Mouse (Mus musculus): ENCODE results near the gene Mafb. TPM values are rescaled to one million over a fixed set of nuclear protein-coding genes. Genes with fewer than 3 reads are reported as not detected.
A peak's percentile ranks its signal among the peaks of the same experiment; 100 is the strongest.

Gene Mafb
- polyA plus RNA-seq, 1 experiment = 8.5 TPM

- no peaks in the 10 kb centered on the region for H3K27me3 ChIP-seq (replicated peaks; ENCODE audit: control insufficient read depth, insufficient read depth, low read length)
- no peaks in the 10 kb centered on the region for H3K36me3 ChIP-seq (ENCODE audit: control insufficient read depth, insufficient read depth, low read length)
- H3K4me1 ChIP-seq (ENCODE audit: control insufficient read depth, insufficient read depth, low read length) = 0 out of 2 replicates have a peak, but pooled peaks cover 7% of the 10 kb centered on the region
- TF ChIP-seq POLR2A (IDR thresholded peaks at IDR 0.05; ENCODE audit: low read depth, low read length) (no peak), CTCF (conservative IDR thresholded peaks at IDR 0.05; ENCODE audit: insufficient read depth, insufficient read length, low read depth, low read length) (no peak)
- no peak for DNase-seq
- H3K27ac ChIP-seq (ENCODE audit: insufficient read depth, low read depth, low read length) = no peak overlapping the region
- H3K4me3 ChIP-seq (ENCODE audit: insufficient read depth, low read depth, low read length) = no peak overlapping the region
- 77% methylated on average over 2 of the region's 2 CpGs for WGBS
These were observed 12.5 kb downstream of the Mafb start for GRCm38 (mm10) chr2:160354319-160354718.

- Histone ChIP-seq H3K4me1 (ENCODE audit: control insufficient read depth, insufficient read depth, low read length) (0 out of 2 replicates have a peak, but pooled peaks cover 7% of the 10 kb centered on the region), H3K36me3 (ENCODE audit: control insufficient read depth, insufficient read depth, low read length) (no peaks in the 10 kb centered on the region), H3K27me3 (replicated peaks; ENCODE audit: control insufficient read depth, insufficient read depth, low read length) (no peaks in the 10 kb centered on the region), H3K4me3 (ENCODE audit: insufficient read depth, low read depth, low read length) (no peak overlapping the region), H3K27ac (ENCODE audit: insufficient read depth, low read depth, low read length) (no peak overlapping the region)
- TF ChIP-seq POLR2A (IDR thresholded peaks at IDR 0.05; ENCODE audit: low read depth, low read length) (no peak), CTCF (conservative IDR thresholded peaks at IDR 0.05; ENCODE audit: insufficient read depth, insufficient read length, low read depth, low read length) (no peak)
- 57% methylated on average over 2 of the region's 2 CpGs for WGBS
- DNase-seq = no peak
These were observed 13.3 kb downstream of the Mafb start for GRCm38 (mm10) chr2:160353581-160353980.

- peak; percentile 88 for DNase-seq
- no peaks in the 10 kb centered on the region for H3K36me3 ChIP-seq (ENCODE audit: control insufficient read depth, insufficient read depth, low read length)
- no peaks in the 10 kb centered on the region for H3K27me3 ChIP-seq (replicated peaks; ENCODE audit: control insufficient read depth, insufficient read depth, low read length)
- H3K4me3 ChIP-seq (ENCODE audit: insufficient read depth, low read depth, low read length) = no peak overlapping the region
- 0 out of 2 replicates have a peak, but pooled peaks cover 7% of the 10 kb centered on the region for H3K4me1 ChIP-seq (ENCODE audit: control insufficient read depth, insufficient read depth, low read length)
- 20% methylated on average over 8 of the region's 8 CpGs for WGBS
- H3K27ac ChIP-seq (ENCODE audit: insufficient read depth, low read depth, low read length) = no peak overlapping the region
- TF ChIP-seq POLR2A (IDR thresholded peaks at IDR 0.05; ENCODE audit: low read depth, low read length) (no peak), CTCF (conservative IDR thresholded peaks at IDR 0.05; ENCODE audit: insufficient read depth, insufficient read length, low read depth, low read length) (no peak)
These were observed 15.8 kb downstream of the Mafb start for GRCm38 (mm10) chr2:160351038-160351574.

- 0 out of 2 replicates have a peak, but pooled peaks cover 7% of the 10 kb centered on the region for H3K4me1 ChIP-seq (ENCODE audit: control insufficient read depth, insufficient read depth, low read length)
- H3K4me3 ChIP-seq (ENCODE audit: insufficient read depth, low read depth, low read length) = no peak overlapping the region
- no peaks in the 10 kb centered on the region for H3K27me3 ChIP-seq (replicated peaks; ENCODE audit: control insufficient read depth, insufficient read depth, low read length)
- no peak for TF ChIP-seq CTCF (conservative IDR thresholded peaks at IDR 0.05; ENCODE audit: insufficient read depth, insufficient read length, low read depth, low read length)
- no peak for TF ChIP-seq POLR2A (IDR thresholded peaks at IDR 0.05; ENCODE audit: low read depth, low read length)
- H3K36me3 ChIP-seq (ENCODE audit: control insufficient read depth, insufficient read depth, low read length) = no peaks in the 10 kb centered on the region
- no peak overlapping the region for H3K27ac ChIP-seq (ENCODE audit: insufficient read depth, low read depth, low read length)
- WGBS = 50% methylated on average over 4 of the region's 4 CpGs
- DNase-seq = no peak
These were observed 17.3 kb downstream of the Mafb start for GRCm38 (mm10) chr2:160349578-160349977.

GRCm38 (mm10) chr2:160348796-160349195 is 18.1 kb downstream of the Mafb start:
- no peak for TF ChIP-seq POLR2A (IDR thresholded peaks at IDR 0.05; ENCODE audit: low read depth, low read length)
- no peak for TF ChIP-seq CTCF (conservative IDR thresholded peaks at IDR 0.05; ENCODE audit: insufficient read depth, insufficient read length, low read depth, low read length)
- Histone ChIP-seq H3K27ac (ENCODE audit: insufficient read depth, low read depth, low read length) (no peak overlapping the region), H3K36me3 (ENCODE audit: control insufficient read depth, insufficient read depth, low read length) (no peaks in the 10 kb centered on the region), H3K27me3 (replicated peaks; ENCODE audit: control insufficient read depth, insufficient read depth, low read length) (no peaks in the 10 kb centered on the region), H3K4me3 (ENCODE audit: insufficient read depth, low read depth, low read length) (no peak overlapping the region), H3K4me1 (ENCODE audit: control insufficient read depth, insufficient read depth, low read length) (0 out of 2 replicates have a peak, but pooled peaks cover 7% of the 10 kb centered on the region)
- WGBS = 78% methylated on average over 7 of the region's 7 CpGs
- DNase-seq = no peak

- Histone ChIP-seq H3K4me3 (ENCODE audit: insufficient read depth, low read depth, low read length) (no peak overlapping the region), H3K36me3 (ENCODE audit: control insufficient read depth, insufficient read depth, low read length) (no peaks in the 10 kb centered on the region), H3K4me1 (ENCODE audit: control insufficient read depth, insufficient read depth, low read length) (0 out of 2 replicates have a peak, but pooled peaks cover 7% of the 10 kb centered on the region), H3K27me3 (replicated peaks; ENCODE audit: control insufficient read depth, insufficient read depth, low read length) (no peaks in the 10 kb centered on the region), H3K27ac (ENCODE audit: insufficient read depth, low read depth, low read length) (no peak overlapping the region)
- WGBS = 66% methylated on average over 4 of the region's 4 CpGs
- no peak for TF ChIP-seq CTCF (conservative IDR thresholded peaks at IDR 0.05; ENCODE audit: insufficient read depth, insufficient read length, low read depth, low read length)
- TF ChIP-seq POLR2A (IDR thresholded peaks at IDR 0.05; ENCODE audit: low read depth, low read length) = no peak
- no peak for DNase-seq
These were observed 18.7 kb downstream of the Mafb start for GRCm38 (mm10) chr2:160348072-160348604.

GRCm38 (mm10) chr2:160345644-160346043 is 21.2 kb downstream of the Mafb start:
- DNase-seq = no peak
- no peaks in the 10 kb centered on the region for H3K36me3 ChIP-seq (ENCODE audit: control insufficient read depth, insufficient read depth, low read length)
- H3K27me3 ChIP-seq (replicated peaks; ENCODE audit: control insufficient read depth, insufficient read depth, low read length) = no peaks in the 10 kb centered on the region
- no peaks in the 10 kb centered on the region for H3K4me1 ChIP-seq (ENCODE audit: control insufficient read depth, insufficient read depth, low read length)
- H3K27ac ChIP-seq (ENCODE audit: insufficient read depth, low read depth, low read length) = no peak overlapping the region
- TF ChIP-seq CTCF (conservative IDR thresholded peaks at IDR 0.05; ENCODE audit: insufficient read depth, insufficient read length, low read depth, low read length) (no peak), POLR2A (IDR thresholded peaks at IDR 0.05; ENCODE audit: low read depth, low read length) (no peak)
- no peak overlapping the region for H3K4me3 ChIP-seq (ENCODE audit: insufficient read depth, low read depth, low read length)

Data from kidney, adult 2 months (tissue).